Mouse (Mus musculus) ovary, postnatal 14 days (tissue): Measurements from ENCODE around the gene Aph1a.
"Not testable (repeated sequence)": the region's sequence is repeated elsewhere in the genome, so short reads cannot be mapped to it uniquely, and the experiment has no call there.

ENCODE experiments used
- DNase-seq: peaks from one replicate; pipeline ENCODE4 v3.0.0; 2022; ENCODE audit warnings: low spot score

The Aph1a gene

GRCm38 (mm10) chr3:95887596-95887995 lies 6.2 kb upstream of the Aph1a start:
- no peak for DNase-seq

DNA sequence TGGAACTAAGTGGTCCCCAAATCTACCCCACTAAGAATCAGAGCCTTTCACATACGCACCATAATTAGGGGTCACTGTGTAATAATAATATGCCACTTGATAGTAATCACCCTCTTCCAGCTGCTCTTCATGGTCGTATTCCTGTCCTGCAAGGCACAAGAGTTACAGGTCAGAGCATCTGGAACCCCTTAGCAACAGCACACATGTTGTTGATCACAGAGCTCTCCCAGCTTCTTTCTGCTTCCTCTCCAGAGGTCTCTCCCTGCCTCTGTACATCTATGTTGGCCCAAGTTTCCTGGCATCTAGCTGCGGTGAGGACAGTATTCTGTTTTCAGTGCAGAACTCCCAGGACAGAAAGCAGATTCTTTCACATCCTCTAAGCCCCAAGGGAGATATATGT lies 4.1 kb upstream of the Aph1a start:
- DNase-seq = no peak

GRCm38 (mm10) chr3:95891211-95892065 lies 2.3 kb upstream of the Aph1a start, which contains the start of gene BC028528:
TSS of gene BC028528 (minus strand) at chr3:95892005.
- DNase-seq = no peak

- no peak for DNase-seq
These were observed 1.4 kb upstream of the Aph1a start for GRCm38 (mm10) chr3:95892066-95893052.

DNA sequence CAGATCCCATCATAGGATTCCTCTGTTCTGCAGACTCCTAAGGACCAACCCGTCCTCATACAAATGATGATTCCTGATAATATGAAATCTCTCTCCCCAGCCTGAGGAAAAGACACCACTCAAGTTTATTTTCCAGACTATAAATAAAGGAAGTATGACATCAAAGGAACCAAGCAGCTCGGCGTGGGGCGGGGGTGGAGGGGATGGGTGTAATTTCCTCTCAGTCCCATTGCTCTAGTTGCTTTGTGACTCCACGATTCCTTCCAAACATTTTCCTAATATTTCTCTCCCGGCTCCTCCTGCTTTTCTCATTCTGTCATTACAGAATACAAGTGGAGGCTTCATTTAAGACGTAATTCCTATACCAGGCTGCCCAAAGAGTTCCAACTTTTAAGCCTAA lies 643 bp upstream of the Aph1a start:
- no peak for DNase-seq

GRCm38 (mm10) chr3:95894317-95895160 lies 770 bp downstream of the Aph1a start:
- DNase-seq = peak; percentile 64

GRCm38 (mm10) chr3:95895501-95895900 lies 1.7 kb downstream of the Aph1a start:
- DNase-seq = not testable (repeated sequence)

DNA sequence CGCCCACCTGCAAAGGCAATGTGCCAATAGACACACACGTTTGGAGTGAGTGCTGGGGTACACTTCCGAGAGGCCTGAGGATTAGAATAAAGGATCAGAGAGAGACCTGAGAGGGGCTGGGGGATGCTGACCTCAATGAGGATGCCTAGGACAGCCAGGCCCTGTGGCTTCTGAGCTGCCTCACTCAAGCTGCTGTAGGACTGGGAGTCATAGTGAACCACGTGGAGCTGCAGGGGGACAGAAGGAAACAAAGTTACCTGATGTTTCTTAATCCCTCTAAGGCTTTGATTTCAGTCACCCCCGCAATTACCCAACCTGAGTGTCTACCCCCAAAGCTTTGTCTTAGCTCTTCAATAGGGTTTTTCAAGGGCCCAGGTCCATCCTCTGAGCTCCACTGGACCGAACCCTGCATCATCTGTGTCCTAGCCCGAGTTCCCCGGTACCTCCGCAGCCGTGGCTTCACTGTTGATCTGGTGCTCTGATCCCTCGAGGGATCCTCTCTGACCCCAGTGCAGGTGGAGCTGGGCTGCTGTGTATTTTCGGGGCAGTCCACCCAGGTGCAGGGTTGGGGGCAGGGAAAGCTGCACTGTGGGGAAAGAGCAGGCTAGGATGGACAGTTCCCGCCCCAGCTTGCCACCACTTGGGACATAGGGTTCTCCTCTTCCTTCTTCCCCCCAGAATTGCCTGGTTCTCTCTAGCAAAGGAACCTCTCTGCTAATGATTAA lies 6.2 kb downstream of the Aph1a start:
- no peak for DNase-seq

GRCm38 (mm10) chr3:95901616-95902372 lies 8.0 kb downstream of the Aph1a start:
- no peak for DNase-seq

DNA sequence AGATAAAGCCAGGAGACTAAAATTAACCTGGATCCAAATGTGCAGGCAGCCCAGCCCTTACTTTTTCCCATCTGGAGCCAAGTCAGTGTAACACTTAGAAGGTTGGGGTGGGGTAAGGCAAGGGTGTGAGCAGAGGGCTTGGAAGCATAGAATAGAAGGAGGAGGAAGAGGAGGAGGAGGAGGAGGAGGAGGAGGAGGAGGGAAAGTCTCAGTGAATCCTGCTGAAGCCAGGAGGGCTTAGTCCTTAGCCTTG lies 8.5 kb downstream of the Aph1a start:
- no peak for DNase-seq

GRCm38 (mm10) chr3:95902643-95903042 lies 8.9 kb downstream of the Aph1a start:
- DNase-seq = no peak

- DNase-seq = no peak
These were observed 10.2 kb downstream of the Aph1a start for GRCm38 (mm10) chr3:95903753-95904502.

DNA sequence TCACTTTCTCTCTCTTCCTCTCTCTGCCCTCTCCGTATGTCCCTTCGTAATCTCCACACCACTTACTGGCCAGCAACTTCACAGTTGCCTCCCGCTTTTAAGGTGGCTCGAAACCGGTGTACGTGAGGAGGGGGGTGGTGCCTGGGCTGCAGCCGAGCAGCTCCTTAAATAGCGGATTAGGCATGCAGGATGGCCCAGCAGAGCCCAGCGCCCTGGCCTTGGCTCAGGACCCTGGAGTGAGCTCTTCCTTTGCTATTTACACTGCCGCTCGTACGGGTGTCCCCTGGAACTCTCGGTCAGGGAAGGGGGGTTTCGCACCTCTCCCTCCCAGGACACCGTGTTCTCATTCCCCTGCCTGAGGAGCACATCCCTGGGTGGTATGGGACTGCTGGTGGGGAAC lies 10.8 kb downstream of the Aph1a start, which contains the start of gene Car14:
TSS of gene Car14 (minus strand) at position 124 of the 400 bp plus-strand sequence.
- DNase-seq = no peak

- DNase-seq = no peak
These were observed 11.6 kb downstream of the Aph1a start for GRCm38 (mm10) chr3:95905146-95905939.

- no peak for DNase-seq
These were observed 12.2 kb downstream of the Aph1a start for GRCm38 (mm10) chr3:95905940-95906492.

- no peak for DNase-seq
These were observed 13.1 kb downstream of the Aph1a start for GRCm38 (mm10) chr3:95906860-95907259.

GRCm38 (mm10) chr3:95907613-95908012 lies 13.8 kb downstream of the Aph1a start:
- no peak for DNase-seq

GRCm38 (mm10) chr3:95914706-95915105 lies 20.9 kb downstream of the Aph1a start:
- no peak for DNase-seq

GRCm38 (mm10) chr3:95916760-95917159 lies 23.0 kb downstream of the Aph1a start:
- no peak for DNase-seq
